Mouse (Mus musculus): Measurements from ENCODE around the gene Agap1. TPM values are rescaled to one million over a fixed set of nuclear protein-coding genes. Genes with fewer than 3 reads are reported as not detected.
A peak's percentile ranks its signal among the peaks of the same experiment; 100 is the strongest.

The Agap1 gene
- polyA plus RNA-seq, 1 experiment from 2014 or later = 74.8 TPM

DNA sequence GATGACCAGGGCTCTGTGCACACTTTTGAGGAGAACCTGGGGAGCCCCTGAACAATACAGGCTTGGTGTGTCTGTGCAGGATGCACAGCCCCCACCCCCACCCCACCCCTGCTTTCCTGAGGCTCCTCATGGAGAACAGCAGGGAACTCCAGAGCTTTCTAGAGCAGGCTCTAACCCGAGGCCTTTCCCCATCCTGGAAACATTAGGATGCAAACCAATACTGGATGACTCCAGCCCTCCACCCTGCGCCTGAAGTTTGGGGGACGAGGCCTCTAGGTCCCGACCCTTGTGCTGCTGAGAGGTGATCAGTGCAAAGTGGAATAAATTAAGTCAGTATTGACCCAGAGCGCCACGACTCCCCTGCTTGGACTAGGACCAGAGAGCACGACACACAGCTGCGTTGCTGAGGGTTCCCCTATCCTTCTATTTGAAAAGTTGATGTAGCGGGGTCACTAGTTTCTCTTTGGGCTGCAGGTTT, 472.0 kb downstream of the Agap1 start:
- H3K4me1 ChIP-seq = peaks cover 88% of the 10 kb centered on the region
- H3K36me3 ChIP-seq = no peaks in the 10 kb centered on the region
- 11% methylated on average over 9 of the region's 9 CpGs for WGBS
- H3K4me2 ChIP-seq (replicated peaks) = peak overlapping the region; percentile 79
- ATAC-seq (ENCODE audit: low FRiP score) = no peak
- peak overlapping the region; percentile 32; the same call in 1 of the 2 replicates for H3K27ac ChIP-seq
- H3K4me3 ChIP-seq = peak overlapping the region; percentile 57
- no peaks in the 10 kb centered on the region for H3K9me3 ChIP-seq (replicated peaks)
- H3K27me3 ChIP-seq = peaks cover 99% of the 10 kb centered on the region
- H3K9ac ChIP-seq = peak overlapping the region; percentile 62

DNA sequence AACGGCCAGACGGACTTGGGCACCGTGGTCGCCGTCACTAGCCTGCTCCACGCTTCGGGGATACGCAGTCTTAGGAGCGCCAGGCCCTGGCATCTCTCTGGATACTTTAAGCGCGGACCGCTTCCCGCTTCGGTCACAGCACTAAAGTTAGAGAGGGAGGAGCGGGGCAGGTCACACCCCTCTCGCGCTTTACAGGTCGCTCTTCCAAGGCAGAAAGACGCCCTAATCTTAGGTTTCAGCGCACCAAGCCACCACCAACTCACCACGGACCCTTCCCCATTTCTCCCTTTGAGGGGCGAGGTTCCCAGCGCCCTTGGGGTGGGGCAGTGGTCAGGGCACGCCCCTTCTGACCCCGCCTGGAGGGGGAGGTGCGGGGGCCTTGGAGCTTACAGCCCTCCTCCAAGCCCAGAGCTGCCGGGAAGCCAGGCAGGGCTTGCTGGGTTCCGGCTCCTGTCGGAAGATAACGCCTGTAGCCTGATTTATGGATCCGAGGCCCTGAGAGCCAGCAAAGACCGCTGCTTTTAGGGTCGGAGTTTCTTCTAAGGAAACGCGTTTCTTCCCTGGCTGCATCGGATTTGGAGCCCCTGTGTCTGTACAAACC, 472.6 kb downstream of the Agap1 start:
- H3K4me3 ChIP-seq = peak overlapping the region; percentile 57
- peaks cover 99% of the 10 kb centered on the region for H3K27me3 ChIP-seq
- peaks cover 88% of the 10 kb centered on the region for H3K4me1 ChIP-seq
- 3% methylated on average over 36 of the region's 36 CpGs for WGBS
- no peaks in the 10 kb centered on the region for H3K36me3 ChIP-seq
- H3K27ac ChIP-seq = peak overlapping the region; percentile 32; the same call in 1 of the 2 replicates
- no peak for ATAC-seq (ENCODE audit: low FRiP score)
- peak overlapping the region; percentile 62 for H3K9ac ChIP-seq
- peak overlapping the region; percentile 79 for H3K4me2 ChIP-seq (replicated peaks)
- no peaks in the 10 kb centered on the region for H3K9me3 ChIP-seq (replicated peaks)

DNA sequence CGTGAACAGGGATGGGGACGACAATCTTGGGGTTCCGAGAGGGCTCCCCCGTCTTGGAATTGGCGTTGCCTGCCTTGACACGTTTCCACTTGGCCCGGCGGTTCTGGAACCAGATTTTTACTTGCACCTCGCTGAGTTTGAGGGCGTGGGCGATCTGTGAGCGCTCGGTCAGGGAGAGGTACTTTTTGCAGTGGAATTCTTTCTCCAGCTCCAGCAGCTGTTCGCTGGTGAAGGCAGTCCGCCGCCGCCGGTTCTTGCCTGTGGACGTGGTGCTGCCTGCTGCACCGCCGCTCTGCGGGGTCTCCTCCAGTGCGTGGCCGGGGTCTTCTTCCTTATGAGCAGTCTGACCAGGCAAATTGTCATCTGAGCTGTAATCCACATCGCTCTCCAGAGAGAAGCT, 474.1 kb downstream of the Agap1 start:
- Histone ChIP-seq H3K4me2 (replicated peaks) (peak overlapping the region; percentile 79), H3K9me3 (replicated peaks) (no peaks in the 10 kb centered on the region), H3K9ac (peak overlapping the region; percentile 74), H3K27me3 (peaks cover 89% of the 10 kb centered on the region), H3K27ac (peak overlapping the region; percentile 48), H3K4me1 (peaks cover 81% of the 10 kb centered on the region), H3K36me3 (no peaks in the 10 kb centered on the region), H3K4me3 (peak overlapping the region; percentile 57)
- ATAC-seq (ENCODE audit: low FRiP score) = no peak
- WGBS = 4% methylated on average over 25 of the region's 25 CpGs

DNA sequence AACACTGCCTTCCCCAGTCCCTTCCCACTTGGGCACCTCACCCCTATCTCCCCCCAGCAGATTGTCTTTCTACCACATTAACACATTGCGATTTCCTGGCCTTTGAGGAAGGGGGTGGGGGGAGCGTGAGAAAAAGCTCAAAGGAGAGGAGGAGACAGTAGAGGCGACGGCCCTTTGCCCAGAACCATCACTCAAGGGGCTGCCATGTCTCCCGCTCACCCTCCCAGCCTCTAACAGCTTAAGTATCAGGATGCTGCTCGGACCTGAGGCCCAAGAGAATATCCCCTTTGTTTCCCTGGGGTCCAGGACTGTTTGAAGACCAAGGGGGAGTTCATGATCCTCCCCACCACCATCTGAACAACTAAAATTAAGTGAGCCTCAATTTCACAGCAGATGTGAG, 474.6 kb downstream of the Agap1 start:
- ATAC-seq (ENCODE audit: low FRiP score) = no peak
- Histone ChIP-seq H3K9ac (peak overlapping the region; percentile 74), H3K27ac (peak overlapping the region; percentile 48; the same call in 1 of the 2 replicates), H3K4me1 (peaks cover 81% of the 10 kb centered on the region), H3K36me3 (no peaks in the 10 kb centered on the region), H3K27me3 (peaks cover 89% of the 10 kb centered on the region), H3K4me3 (peak overlapping the region; percentile 57), H3K4me2 (replicated peaks) (peak overlapping the region; percentile 79), H3K9me3 (replicated peaks) (no peaks in the 10 kb centered on the region)
- 0% methylated on average over 6 of the region's 6 CpGs for WGBS

DNA sequence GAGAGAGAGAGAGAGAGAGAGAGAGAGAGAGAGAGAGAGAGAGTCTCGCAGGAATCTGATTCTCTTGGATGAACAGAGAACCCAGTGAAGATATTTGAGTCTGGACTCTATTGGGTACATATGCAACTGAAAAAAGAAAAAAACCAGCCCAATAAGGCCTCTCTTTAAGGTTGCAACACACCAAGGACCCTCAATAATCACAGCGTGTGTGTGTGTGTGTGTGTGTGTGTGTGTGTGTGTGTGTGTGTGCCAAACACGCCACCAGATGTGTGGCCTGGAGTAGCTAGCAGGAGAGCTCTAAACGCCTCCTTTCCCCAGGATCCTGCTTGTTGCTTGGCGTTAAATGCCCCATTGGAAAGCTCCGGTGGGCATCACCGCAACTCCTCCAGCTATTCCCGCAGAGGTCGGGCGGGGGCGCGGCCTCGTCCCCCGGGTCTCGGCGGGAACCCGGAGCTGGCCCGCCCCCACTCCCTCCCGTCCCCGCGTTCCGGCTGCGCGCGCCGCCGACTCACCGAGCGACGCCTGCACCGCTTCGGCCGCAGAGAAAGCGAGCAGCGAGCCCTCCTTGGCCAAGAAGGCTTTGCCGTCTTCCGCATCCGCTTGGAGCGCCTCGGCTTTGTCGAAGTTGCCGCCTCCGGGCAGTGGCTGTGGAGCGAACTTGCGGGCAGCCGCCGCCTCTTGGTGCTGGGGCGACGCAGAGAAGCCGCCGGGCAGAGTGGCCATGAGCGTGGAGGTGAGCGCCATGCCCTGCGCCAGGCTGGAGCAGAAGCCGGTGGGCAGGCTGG, 475.3 kb downstream of the Agap1 start:
- H3K27ac ChIP-seq = peak overlapping the region; percentile 82
- no peak for ATAC-seq (ENCODE audit: low FRiP score)
- H3K9me3 ChIP-seq (replicated peaks) = no peaks in the 10 kb centered on the region
- H3K9ac ChIP-seq = peak overlapping the region; percentile 74
- H3K36me3 ChIP-seq = no peaks in the 10 kb centered on the region
- H3K27me3 ChIP-seq = peaks cover 86% of the 10 kb centered on the region
- peaks cover 75% of the 10 kb centered on the region for H3K4me1 ChIP-seq
- H3K4me3 ChIP-seq = peak overlapping the region; percentile 57
- H3K4me2 ChIP-seq (replicated peaks) = peak overlapping the region; percentile 79
- WGBS = under 1% methylated on average over 55 of the region's 55 CpGs

DNA sequence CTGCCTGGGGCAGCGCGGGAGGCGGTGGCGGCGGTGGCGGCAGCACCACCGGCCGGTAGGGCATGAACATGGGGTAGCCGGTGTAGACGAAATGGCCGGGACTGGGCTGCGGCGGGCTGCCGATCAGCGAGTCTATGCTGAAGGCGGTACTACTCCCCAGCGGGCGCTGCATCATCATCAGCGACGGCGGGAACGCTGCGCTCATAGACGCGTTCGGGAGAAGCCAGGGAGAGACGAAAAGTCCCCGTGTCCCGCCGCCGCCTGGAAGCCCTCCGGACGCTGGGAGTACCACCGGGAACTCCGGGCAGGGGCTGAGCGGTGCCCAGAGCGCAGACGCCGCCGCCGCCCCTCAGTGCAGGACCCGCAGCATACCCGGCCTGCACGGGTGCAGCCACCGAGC, 475.9 kb downstream of the Agap1 start:
- 0% methylated on average over 40 of the region's 45 CpGs for WGBS
- H3K9ac ChIP-seq = peak overlapping the region; percentile 74

DNA sequence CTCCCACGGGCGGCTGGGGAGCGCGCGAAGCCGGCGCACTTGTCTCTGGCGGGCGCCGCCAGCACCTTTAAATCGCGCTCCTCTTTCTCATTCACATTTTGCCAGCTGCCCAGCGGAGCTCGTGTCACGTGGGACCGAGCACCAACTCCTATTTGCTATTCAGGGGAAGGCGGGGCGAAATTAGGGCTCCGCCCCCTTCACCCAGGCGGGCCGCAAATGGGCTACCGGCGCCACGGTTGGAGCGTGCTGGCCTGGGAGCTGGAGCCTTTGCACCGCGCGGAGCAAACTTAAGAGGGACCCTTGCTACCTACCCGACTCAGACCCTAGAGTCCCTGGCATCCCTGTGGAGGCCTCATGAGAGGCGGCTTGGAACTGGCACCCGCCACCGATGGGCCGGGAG, 476.5 kb downstream of the Agap1 start, which contains the start of gene Gbx2:
Gbx2 (minus strand) TSS at position 60 of the 400 bp plus-strand sequence.
- peaks cover 86% of the 10 kb centered on the region for H3K27me3 ChIP-seq
- peak within 1 kb of the TSS; percentile 82 for H3K27ac ChIP-seq
- H3K4me1 ChIP-seq = peaks cover 74% of the 10 kb centered on the region
- peak; percentile 81 for ATAC-seq (ENCODE audit: low FRiP score)
- peak within 1 kb of the TSS; percentile 79 for H3K4me2 ChIP-seq (replicated peaks)
- peak within 1 kb of the TSS; percentile 57 for H3K4me3 ChIP-seq
- no peaks in the 10 kb centered on the region for H3K9me3 ChIP-seq (replicated peaks)
- peak within 1 kb of the TSS; percentile 74 for H3K9ac ChIP-seq
- no peaks in the 10 kb centered on the region for H3K36me3 ChIP-seq
- WGBS = under 1% methylated on average over 33 of the region's 33 CpGs

More for the DNA sequence above, 475.9 kb downstream of the Agap1 start:
- peak overlapping the region; percentile 57 for H3K4me3 ChIP-seq
- H3K27ac ChIP-seq = peak overlapping the region; percentile 82
- 0 out of 2 replicates have a peak, but pooled peaks have one; percentile 23 for ATAC-seq (ENCODE audit: low FRiP score)
- no peaks in the 10 kb centered on the region for H3K36me3 ChIP-seq
- H3K27me3 ChIP-seq = peaks cover 86% of the 10 kb centered on the region
- peaks cover 74% of the 10 kb centered on the region for H3K4me1 ChIP-seq
- H3K4me2 ChIP-seq (replicated peaks) = peak overlapping the region; percentile 79
- no peaks in the 10 kb centered on the region for H3K9me3 ChIP-seq (replicated peaks)

DNA sequence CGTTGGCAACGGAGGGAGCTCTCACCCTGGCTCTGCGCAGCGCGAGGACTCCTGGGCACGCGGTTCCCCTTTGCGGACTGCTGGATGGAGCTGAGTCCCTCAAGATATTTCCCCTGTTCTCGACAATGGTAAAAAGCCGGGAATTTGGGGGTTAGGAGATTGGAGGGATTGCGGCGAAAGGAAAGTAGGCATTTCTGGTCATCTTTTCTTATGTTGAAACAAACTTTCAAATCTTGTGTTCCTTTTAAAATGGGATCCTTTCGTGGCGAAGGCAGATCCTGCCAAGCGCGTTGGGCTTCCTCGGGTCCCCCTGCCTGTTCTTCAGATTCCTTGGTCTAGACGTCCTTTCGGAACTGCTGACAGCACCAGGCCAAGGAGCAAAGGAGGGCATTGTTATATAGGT, 477.4 kb downstream of the Agap1 start:
- ATAC-seq (ENCODE audit: low FRiP score) = no peak
- Histone ChIP-seq H3K27ac (peak overlapping the region; percentile 73), H3K9ac (peak overlapping the region; percentile 57), H3K27me3 (peaks cover 86% of the 10 kb centered on the region), H3K36me3 (no peaks in the 10 kb centered on the region), H3K4me1 (peaks cover 71% of the 10 kb centered on the region), H3K9me3 (replicated peaks) (no peaks in the 10 kb centered on the region), H3K4me3 (peak overlapping the region; percentile 57), H3K4me2 (replicated peaks) (peak overlapping the region; percentile 79)
- 1% methylated on average over 19 of the region's 19 CpGs for WGBS

DNA sequence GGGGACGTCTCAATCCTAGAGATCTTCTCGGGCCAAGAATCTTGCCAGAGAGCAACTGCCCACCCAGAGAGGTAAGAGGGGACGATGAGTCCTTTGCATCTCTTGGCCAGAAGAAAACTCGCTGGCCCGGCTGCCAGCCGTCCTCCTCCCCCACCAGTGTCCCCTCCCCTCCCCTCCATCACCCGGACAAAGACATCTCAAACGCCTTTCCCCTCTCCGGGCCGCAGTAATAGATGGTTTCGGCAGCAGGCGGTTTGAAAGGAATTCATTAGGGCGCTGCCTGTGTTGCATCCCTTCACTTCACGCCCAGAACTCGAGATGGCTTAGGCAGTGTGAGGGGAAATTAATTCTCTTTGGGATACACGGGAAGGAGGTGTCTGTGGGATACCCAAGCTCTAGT, 478.0 kb downstream of the Agap1 start:
- peak overlapping the region; percentile 57 for H3K4me3 ChIP-seq
- H3K36me3 ChIP-seq = no peaks in the 10 kb centered on the region
- peak overlapping the region; percentile 73 for H3K27ac ChIP-seq
- H3K4me1 ChIP-seq = peaks cover 65% of the 10 kb centered on the region
- ATAC-seq (ENCODE audit: low FRiP score) = no peak; the same call in 1 of the 2 replicates
- no peaks in the 10 kb centered on the region for H3K9me3 ChIP-seq (replicated peaks)
- H3K9ac ChIP-seq = no peak overlapping the region
- H3K4me2 ChIP-seq (replicated peaks) = peak overlapping the region; percentile 79
- peaks cover 86% of the 10 kb centered on the region for H3K27me3 ChIP-seq
- WGBS = 1% methylated on average over 16 of the region's 16 CpGs

DNA sequence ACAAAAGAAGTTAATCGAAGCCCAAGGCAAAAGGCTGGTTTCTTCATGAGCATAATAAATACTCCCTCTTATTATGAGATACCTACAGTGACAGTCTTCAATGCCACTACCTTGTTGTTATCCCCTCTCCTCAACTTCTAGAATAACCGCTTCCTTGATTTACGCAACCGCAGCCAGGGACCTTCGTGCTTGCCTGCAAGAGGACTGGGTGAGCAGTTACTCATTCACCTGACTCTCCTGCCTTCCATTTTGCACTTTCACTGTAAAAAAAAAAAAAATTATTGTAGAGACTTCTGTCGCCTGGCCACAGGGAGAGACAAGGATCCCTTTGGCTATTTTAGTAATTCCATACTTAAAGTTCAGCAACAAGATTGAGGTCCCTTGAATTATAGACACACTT, 478.4 kb downstream of the Agap1 start:
- Histone ChIP-seq H3K4me3 (peak overlapping the region; percentile 57; the same call in 1 of the 2 replicates), H3K27me3 (peaks cover 88% of the 10 kb centered on the region), H3K27ac (peak overlapping the region; percentile 73), H3K4me1 (peaks cover 63% of the 10 kb centered on the region), H3K4me2 (replicated peaks) (peak overlapping the region; percentile 79), H3K9me3 (replicated peaks) (no peaks in the 10 kb centered on the region), H3K9ac (no peak overlapping the region), H3K36me3 (no peaks in the 10 kb centered on the region)
- 6% methylated on average over 6 of the region's 6 CpGs for WGBS
- no peak for ATAC-seq (ENCODE audit: low FRiP score)

DNA sequence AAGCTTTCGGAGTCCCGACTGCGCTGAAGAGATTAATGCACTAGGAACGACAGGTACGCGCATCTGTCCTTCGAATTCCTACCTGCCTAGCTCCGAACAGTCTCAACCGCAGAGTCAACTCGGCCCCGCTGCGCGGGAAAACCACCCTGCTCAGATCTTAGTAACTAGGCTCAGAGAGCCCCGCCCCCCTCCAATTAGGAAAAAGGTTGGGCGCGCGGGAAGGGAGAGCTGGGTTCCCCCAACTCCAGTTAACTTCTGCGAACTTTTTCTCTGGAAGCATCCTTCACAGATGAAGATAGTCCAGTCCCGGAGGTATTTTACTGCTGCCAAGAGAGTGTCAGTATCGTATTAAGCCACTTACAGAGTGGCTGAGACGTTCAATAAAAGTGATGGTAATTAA, 479.2 kb downstream of the Agap1 start:
- no peak overlapping the region for H3K27ac ChIP-seq
- no peak for ATAC-seq (ENCODE audit: low FRiP score)
- H3K4me2 ChIP-seq (replicated peaks) = peak overlapping the region; percentile 79
- H3K4me3 ChIP-seq = peak overlapping the region; percentile 4; the same call in 1 of the 2 replicates
- H3K9ac ChIP-seq = no peak overlapping the region
- under 1% methylated on average over 21 of the region's 21 CpGs for WGBS
- H3K36me3 ChIP-seq = no peaks in the 10 kb centered on the region
- H3K27me3 ChIP-seq = peaks cover 85% of the 10 kb centered on the region
- H3K9me3 ChIP-seq (replicated peaks) = no peaks in the 10 kb centered on the region
- peaks cover 59% of the 10 kb centered on the region for H3K4me1 ChIP-seq

Data from hindbrain, embryonic 12.5 days (tissue).